Mouse (Mus musculus) liver, adult 2 months (tissue): Measurements from ENCODE around the gene Gpr25.

Experiments used
- CTCF ChIP-seq: fragments of 200-500 bp; IDR thresholded peaks from 2 replicates; pipeline ENCODE4 v1.5.1; 2011; ENCODE audit warnings: low read depth, low read length, control low read depth
- POLR2A ChIP-seq: fragments of 200-500 bp; IDR thresholded peaks from 2 replicates; pipeline ENCODE4 v1.6.1; 2011; ENCODE audit warnings: low read length, control low read depth; ENCODE audit not compliant: insufficient read depth; ENCODE audit errors: extremely low read depth

- TF ChIP-seq CTCF (peak; percentile 64), POLR2A (no peak)
Observed at GRCm38 (mm10) chr1:136212803-136213202, 47.9 kb downstream of the Gpr25 start, which contains the start of gene Mroh3.
